Mouse (Mus musculus): Measurements from ENCODE around the gene Plvap.

DNA sequence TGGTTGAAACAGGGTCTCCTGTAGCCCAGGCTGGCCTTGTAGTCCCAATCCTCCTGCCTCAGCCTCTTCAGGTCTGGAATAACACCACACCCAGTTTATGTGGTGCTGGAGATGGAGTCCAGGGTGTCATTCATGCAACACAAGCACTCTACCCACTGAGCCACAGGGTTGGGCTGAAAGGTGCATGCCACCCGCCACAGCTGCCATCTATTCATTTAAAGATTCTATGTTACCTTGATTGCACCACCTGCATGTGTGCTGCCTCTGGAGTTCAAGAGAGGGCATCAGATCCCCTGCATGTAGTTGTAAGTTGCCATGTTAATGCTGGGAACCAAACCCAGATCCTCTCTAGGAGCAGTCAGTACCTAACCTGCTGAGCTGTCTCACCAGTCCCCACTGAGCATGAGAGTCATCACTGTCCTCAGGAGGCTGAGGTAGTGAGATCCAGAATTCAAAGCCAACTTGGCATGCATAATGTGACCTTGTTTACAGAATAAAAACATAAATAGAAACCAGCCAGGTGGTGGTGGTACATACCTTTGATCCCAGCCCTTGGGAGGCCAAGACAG is 14.4 kb downstream of the Plvap start:
- TF ChIP-seq CTCF (IDR thresholded peaks at IDR 0.05): no peak
- TF ChIP-seq POLR2A (IDR thresholded peaks at IDR 0.05; ENCODE audit: insufficient read depth, low read depth, low read length): no peak
- TF ChIP-seq EP300 (IDR thresholded peaks at IDR 0.05; ENCODE audit: insufficient read depth, low read depth, low read length): no peak
